Mouse (Mus musculus) stomach, postnatal 0 days (tissue): ENCODE results near the gene Ankrd61.

Experiments used
- CTCF ChIP-seq: IDR thresholded peaks from 2 replicates; pipeline ENCODE4 v1.5.1; 2016; ENCODE audit warnings: antibody characterized with exemption, low read depth, mild to moderate bottlenecking, moderate library complexity
- EP300 ChIP-seq: optimal IDR thresholded peaks from 2 replicates; pipeline ENCODE3; 2016; ENCODE audit warnings: antibody characterized with exemption

GRCm38 (mm10) chr5:143929291-143929690, 31.8 kb upstream of the Ankrd61 start:
- TF ChIP-seq CTCF (no peak), EP300 (no peak)
